Mouse (Mus musculus) embryonic facial prominence, embryonic 14.5 days (tissue): Measurements from ENCODE around the gene Nadk. TPM values are rescaled to one million over a fixed set of nuclear protein-coding genes. Genes with fewer than 3 reads are reported as not detected.

Source experiments
- ATAC-seq: fragments of 200-750 bp; cut with Nextera tagmentation; 2 replicates; pipeline ENCODE4 v1.8.0; 2017; ENCODE audit warnings: low read depth, moderate number of reproducible peaks, moderate TSS enrichment
- DNase-seq: peaks from one replicate; pipeline ENCODE4 v3.0.0-alpha.2; 2015; ENCODE audit warnings: low spot score
- H3K27ac ChIP-seq: fragments of 300-500 bp; sonication (generic); replicated peaks from 2 replicates; pipeline ENCODE4 v1.5.1; 2014; ENCODE audit warnings: low read depth, mild to moderate bottlenecking, low read length, moderate library complexity
- H3K27me3 ChIP-seq: fragments of 300-500 bp; sonication (generic); replicated peaks from 2 replicates; pipeline ENCODE4 v1.6.1; 2014; ENCODE audit warnings: low read length; ENCODE audit not compliant: control insufficient read depth, insufficient read depth
- H3K36me3 ChIP-seq: fragments of 300-500 bp; sonication (generic); 2 replicates; pipeline ENCODE4 v1.6.1; 2014; ENCODE audit warnings: low read length, mixed read lengths; ENCODE audit not compliant: control insufficient read depth, insufficient read depth
- H3K4me1 ChIP-seq: fragments of 300-500 bp; sonication (generic); 2 replicates; pipeline ENCODE4 v1.6.1; 2014; ENCODE audit warnings: antibody characterized with exemption, low read length; ENCODE audit not compliant: control insufficient read depth, insufficient read depth
- H3K4me2 ChIP-seq: fragments of 300-500 bp; sonication (generic); 2 replicates; pipeline ENCODE4 v1.6.1; 2014; ENCODE audit warnings: low read depth, mild to moderate bottlenecking, low read length, moderate library complexity, mixed read lengths
- H3K4me3 ChIP-seq: fragments of 300-500 bp; sonication (generic); 2 replicates; pipeline ENCODE4 v1.5.1; 2014; ENCODE audit warnings: low read depth, mild to moderate bottlenecking, low read length
- H3K9ac ChIP-seq: fragments of 300-500 bp; sonication (generic); 2 replicates; pipeline ENCODE4 v1.6.1; 2014; ENCODE audit warnings: low read depth, mild to moderate bottlenecking, low read length, moderate library complexity, mixed read lengths
- H3K9me3 ChIP-seq: fragments of 300-500 bp; sonication (generic); 2 replicates; pipeline ENCODE4 v1.6.1; 2016; ENCODE audit warnings: low read length; ENCODE audit not compliant: control insufficient read depth
- WGBS: fragments of 180-500 bp; shearing (Covaris S2); extraction: QIAGEN DNeasy Blood & Tissue Kit; methylation state at CpG from one replicate; pipeline ENCODE4 v1.1.7; 2014; 5-methylcytosine and 5-hydroxymethylcytosine counted together
- polyA plus RNA-seq: library from polyadenylated mRNA; unstranded; fragments of >200 nt; fragmentation: Nextera tagmentation; extraction: Ambion mirVana; gene quantifications from 2 replicates; pipeline ENCODE4 v1.2.1, GENCODE M21; 2014

Gene Nadk
- polyA plus RNA-seq: 89.2 and 94.5 TPM in 2 replicates

GRCm38 (mm10) chr4:155561661-155562442 lies at the start of gene Nadk:
Gene Nadk (plus strand): TSS chr4:155562378.
- H3K36me3 ChIP-seq: peaks cover 45% of the 10 kb centered on the region
- WGBS: 66% methylated on average over 7 of the region's 7 CpGs
- H3K27ac ChIP-seq: peak within 1 kb of the TSS; percentile 88
- DNase-seq (no peak), ATAC-seq (no peak)
- H3K4me1 ChIP-seq: peaks cover 24% of the 10 kb centered on the region
- H3K4me2 ChIP-seq: peak within 1 kb of the TSS; percentile 74
- peak within 1 kb of the TSS; percentile 92 for H3K4me3 ChIP-seq
- no peaks in the 10 kb centered on the region for H3K27me3 ChIP-seq
- H3K9me3 ChIP-seq: no peaks in the 10 kb centered on the region
- H3K9ac ChIP-seq: peak within 1 kb of the TSS; percentile 61

DNA sequence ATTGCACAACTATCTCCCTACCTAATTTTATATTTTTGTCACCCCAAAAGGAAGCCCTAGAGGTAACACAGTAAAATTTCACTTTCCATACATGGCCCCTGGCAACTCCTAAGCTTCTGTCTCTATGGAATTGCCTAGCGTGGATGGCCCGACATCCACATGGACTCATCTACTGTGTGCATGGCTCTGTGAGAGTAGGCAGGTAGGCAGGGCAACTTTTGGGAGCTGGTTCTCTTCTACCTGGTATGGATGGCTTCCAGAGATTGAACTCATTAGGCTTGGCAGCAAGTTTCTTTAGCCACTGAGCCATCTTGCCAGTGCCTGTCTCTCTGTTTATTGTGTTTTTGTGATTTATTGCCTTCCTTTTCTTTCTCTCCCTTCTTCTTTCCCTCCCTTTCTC lies 47.4 kb upstream of the Nadk start:
- 92% methylated on average over 2 of the region's 2 CpGs for WGBS
- no peak for DNase-seq

DNA sequence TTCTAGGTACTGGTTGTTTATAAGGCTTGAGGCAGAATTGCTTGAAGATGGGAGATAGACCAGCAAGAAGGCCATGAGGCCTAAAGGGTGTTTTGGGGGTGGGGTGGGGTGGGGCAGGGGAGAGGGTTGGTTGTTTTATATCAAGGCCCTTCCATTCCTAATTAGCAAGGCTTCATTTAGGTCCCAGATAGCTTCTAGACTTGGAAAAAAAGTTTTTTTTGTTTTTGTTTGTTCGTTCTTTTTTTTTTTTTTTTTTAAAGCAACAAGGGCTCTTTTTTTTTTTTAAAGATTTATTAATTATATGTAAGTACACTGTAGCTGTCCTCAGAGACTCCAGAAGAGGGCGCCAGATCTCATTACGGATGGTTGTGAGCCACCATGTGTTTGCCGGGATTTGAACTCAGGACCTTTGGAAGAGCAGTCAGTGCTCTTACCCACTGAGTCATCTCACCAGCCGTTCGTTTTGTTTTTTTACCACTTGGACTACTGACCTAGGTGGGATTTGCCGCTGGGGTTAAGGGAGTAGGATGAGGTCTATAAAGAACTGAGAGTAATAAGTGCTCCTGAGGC lies 44.1 kb upstream of the Nadk start:
- H3K27me3 ChIP-seq: no peaks in the 10 kb centered on the region
- no peaks in the 10 kb centered on the region for H3K4me1 ChIP-seq
- DNase-seq (no peak), ATAC-seq (no peak)
- WGBS: 88% methylated on average over 7 of the region's 7 CpGs
- peaks cover 16% of the 10 kb centered on the region; the same call in 1 of the 2 replicates for H3K36me3 ChIP-seq
- H3K9ac ChIP-seq: no peak overlapping the region
- no peak overlapping the region for H3K4me3 ChIP-seq
- no peak overlapping the region for H3K27ac ChIP-seq
- H3K4me2 ChIP-seq: no peak overlapping the region
- H3K9me3 ChIP-seq: no peaks in the 10 kb centered on the region

More for the DNA sequence above, 47.4 kb upstream of the Nadk start:
- ATAC-seq: no peak
- no peak overlapping the region for H3K4me3 ChIP-seq
- peaks cover 20% of the 10 kb centered on the region; the same call in 1 of the 2 replicates for H3K36me3 ChIP-seq
- H3K27ac ChIP-seq: no peak overlapping the region
- no peaks in the 10 kb centered on the region for H3K9me3 ChIP-seq
- no peaks in the 10 kb centered on the region for H3K4me1 ChIP-seq
- no peak overlapping the region for H3K9ac ChIP-seq
- no peaks in the 10 kb centered on the region for H3K27me3 ChIP-seq
- H3K4me2 ChIP-seq: no peak overlapping the region

DNA sequence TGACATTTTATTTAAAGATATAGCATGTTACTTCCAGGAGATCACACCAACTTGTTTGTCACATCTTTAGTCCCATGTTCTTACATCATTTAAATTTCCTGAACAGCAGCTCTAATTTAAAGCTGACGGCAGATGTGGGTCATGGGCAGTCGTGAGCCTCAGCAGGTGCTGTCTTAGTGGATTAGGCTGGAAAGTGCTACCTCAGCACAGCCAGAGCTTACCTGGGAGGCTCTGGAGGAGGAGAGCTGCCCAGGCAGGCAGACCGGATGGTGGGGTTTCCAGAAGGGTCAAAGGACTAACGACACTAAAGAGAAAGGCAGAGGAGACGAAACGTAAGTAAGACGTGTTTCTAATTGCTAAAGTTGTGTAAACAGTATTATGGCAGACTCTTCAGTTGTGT lies 39.9 kb upstream of the Nadk start:
- DNase-seq: no peak
- no peak for ATAC-seq
- H3K9me3 ChIP-seq: no peaks in the 10 kb centered on the region
- no peak overlapping the region for H3K4me2 ChIP-seq
- no peak overlapping the region for H3K9ac ChIP-seq
- 63% methylated on average over 7 of the region's 7 CpGs for WGBS
- H3K4me1 ChIP-seq: no peaks in the 10 kb centered on the region
- H3K36me3 ChIP-seq: peaks cover 21% of the 10 kb centered on the region; the same call in 1 of the 2 replicates
- no peaks in the 10 kb centered on the region for H3K27me3 ChIP-seq
- H3K4me3 ChIP-seq: no peak overlapping the region
- no peak overlapping the region for H3K27ac ChIP-seq

DNA sequence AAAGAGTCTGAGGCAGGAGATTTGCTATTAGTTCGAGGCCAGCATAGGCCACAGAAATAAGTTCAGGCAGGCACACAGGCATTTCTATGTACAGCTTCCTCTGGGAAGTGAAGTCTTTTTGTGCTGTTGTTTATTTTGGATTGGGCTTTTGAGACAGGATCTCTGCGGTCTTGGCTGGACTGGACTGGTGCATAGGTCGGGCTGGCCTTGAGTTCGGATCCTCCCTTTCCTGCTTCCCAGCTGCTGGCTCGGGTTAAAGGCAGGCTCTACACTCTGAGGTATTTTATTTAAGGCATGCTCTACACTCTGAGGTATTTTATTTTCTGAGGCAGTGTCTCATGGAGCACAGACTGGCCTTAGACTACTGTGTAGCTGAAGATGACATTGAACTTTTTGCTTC lies 36.4 kb upstream of the Nadk start:
- no peaks in the 10 kb centered on the region for H3K27me3 ChIP-seq
- no peak overlapping the region for H3K27ac ChIP-seq
- WGBS: 76% methylated on average over 5 of the region's 5 CpGs
- no peak for DNase-seq
- no peak overlapping the region for H3K4me3 ChIP-seq
- no peak overlapping the region for H3K4me2 ChIP-seq
- ATAC-seq: no peak
- no peaks in the 10 kb centered on the region for H3K4me1 ChIP-seq
- peaks cover 45% of the 10 kb centered on the region for H3K36me3 ChIP-seq
- no peak overlapping the region for H3K9ac ChIP-seq
- H3K9me3 ChIP-seq: no peaks in the 10 kb centered on the region

DNA sequence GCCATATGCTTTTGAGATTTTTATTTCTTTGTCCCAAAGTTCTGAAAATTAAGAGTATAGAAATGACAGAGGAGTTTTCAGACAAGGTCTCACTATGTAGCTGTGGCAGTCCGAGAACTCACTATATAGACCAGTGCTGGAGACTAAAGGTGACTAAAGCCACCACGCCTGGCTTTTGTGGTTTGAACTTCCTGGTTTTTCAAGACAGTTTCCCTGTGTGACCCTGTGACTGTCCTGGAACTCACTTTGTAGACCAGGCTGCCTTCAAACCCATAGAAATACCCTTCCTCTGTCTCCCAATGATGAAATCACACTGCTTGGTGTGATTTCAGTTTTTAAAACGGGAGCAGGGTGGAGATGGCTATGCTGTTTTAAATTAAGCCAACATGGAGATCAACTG lies 32.9 kb upstream of the Nadk start:
- Histone ChIP-seq H3K4me2 (no peak overlapping the region), H3K36me3 (peaks cover 63% of the 10 kb centered on the region)
- 74% methylated on average over 3 of the region's 3 CpGs for WGBS

DNA sequence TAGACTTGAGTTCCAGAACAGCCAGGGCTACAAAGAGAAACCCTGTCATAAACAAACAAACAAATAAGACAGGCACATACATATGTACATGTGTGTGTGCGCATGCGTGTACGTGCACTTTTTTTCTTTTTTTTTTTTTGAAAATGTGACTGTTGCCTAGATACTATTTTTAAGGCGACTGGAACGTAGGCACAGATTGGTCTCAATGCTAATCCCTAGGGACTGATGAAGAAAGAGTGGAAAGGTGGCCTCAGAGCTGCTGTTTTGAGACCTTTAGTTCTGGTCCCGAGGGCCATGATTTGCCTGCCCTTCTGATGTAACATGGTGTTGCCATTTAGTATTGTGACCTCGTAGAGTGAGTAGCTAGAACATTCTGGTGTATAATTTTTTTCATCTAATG lies 12.2 kb upstream of the Nadk start:
- WGBS: 88% methylated on average over 7 of the region's 7 CpGs
- no peaks in the 10 kb centered on the region for H3K27me3 ChIP-seq
- no peak overlapping the region for H3K27ac ChIP-seq
- H3K9ac ChIP-seq: no peak overlapping the region
- ATAC-seq (no peak), DNase-seq (no peak)
- H3K4me2 ChIP-seq: no peak overlapping the region
- H3K36me3 ChIP-seq: peaks cover 83% of the 10 kb centered on the region
- H3K4me3 ChIP-seq: no peak overlapping the region
- no peaks in the 10 kb centered on the region for H3K9me3 ChIP-seq
- H3K4me1 ChIP-seq: no peaks in the 10 kb centered on the region

More for the DNA sequence above, 32.9 kb upstream of the Nadk start:
- Histone ChIP-seq H3K4me1 (no peaks in the 10 kb centered on the region), H3K4me3 (no peak overlapping the region), H3K27ac (no peak overlapping the region), H3K9me3 (no peaks in the 10 kb centered on the region), H3K9ac (no peak overlapping the region), H3K27me3 (no peaks in the 10 kb centered on the region)
- DNase-seq (no peak), ATAC-seq (no peak)

GRCm38 (mm10) chr4:155550446-155550845 lies 11.7 kb upstream of the Nadk start:
- WGBS: 86% methylated on average over 2 of the region's 2 CpGs
- Histone ChIP-seq H3K27me3 (no peaks in the 10 kb centered on the region), H3K9me3 (no peaks in the 10 kb centered on the region), H3K4me3 (no peak overlapping the region), H3K4me1 (no peaks in the 10 kb centered on the region), H3K9ac (no peak overlapping the region), H3K27ac (no peak overlapping the region), H3K36me3 (peaks cover 84% of the 10 kb centered on the region), H3K4me2 (no peak overlapping the region)
- ATAC-seq (no peak), DNase-seq (no peak)

GRCm38 (mm10) chr4:155551073-155551472 lies 11.1 kb upstream of the Nadk start:
- Histone ChIP-seq H3K9ac (no peak overlapping the region), H3K27ac (no peak overlapping the region), H3K27me3 (no peaks in the 10 kb centered on the region), H3K9me3 (no peaks in the 10 kb centered on the region), H3K4me2 (no peak overlapping the region), H3K4me3 (no peak overlapping the region), H3K36me3 (peaks cover 85% of the 10 kb centered on the region), H3K4me1 (no peaks in the 10 kb centered on the region)
- DNase-seq (no peak), ATAC-seq (no peak)
- 92% methylated on average over 4 of the region's 4 CpGs for WGBS
